Mouse (Mus musculus): Measurements from ENCODE around the gene Rinl.

GRCm38 (mm10) chr7:28829821-28830220 is 41.1 kb downstream of the Rinl start:
- TF ChIP-seq POLR2A (IDR thresholded peaks at IDR 0.05; ENCODE audit: insufficient read depth, low read depth, low read length): no peak
- TF ChIP-seq CTCF (IDR thresholded peaks at IDR 0.05; ENCODE audit: insufficient read depth, low read depth, low read length): no peak
